Mouse (Mus musculus): ENCODE data around the gene Upp2. TPM values are rescaled to one million over a fixed set of nuclear protein-coding genes. Genes with fewer than 3 reads are reported as not detected.

Gene Upp2
- polyA plus RNA-seq, 1 experiment = 7.6 TPM

DNA sequence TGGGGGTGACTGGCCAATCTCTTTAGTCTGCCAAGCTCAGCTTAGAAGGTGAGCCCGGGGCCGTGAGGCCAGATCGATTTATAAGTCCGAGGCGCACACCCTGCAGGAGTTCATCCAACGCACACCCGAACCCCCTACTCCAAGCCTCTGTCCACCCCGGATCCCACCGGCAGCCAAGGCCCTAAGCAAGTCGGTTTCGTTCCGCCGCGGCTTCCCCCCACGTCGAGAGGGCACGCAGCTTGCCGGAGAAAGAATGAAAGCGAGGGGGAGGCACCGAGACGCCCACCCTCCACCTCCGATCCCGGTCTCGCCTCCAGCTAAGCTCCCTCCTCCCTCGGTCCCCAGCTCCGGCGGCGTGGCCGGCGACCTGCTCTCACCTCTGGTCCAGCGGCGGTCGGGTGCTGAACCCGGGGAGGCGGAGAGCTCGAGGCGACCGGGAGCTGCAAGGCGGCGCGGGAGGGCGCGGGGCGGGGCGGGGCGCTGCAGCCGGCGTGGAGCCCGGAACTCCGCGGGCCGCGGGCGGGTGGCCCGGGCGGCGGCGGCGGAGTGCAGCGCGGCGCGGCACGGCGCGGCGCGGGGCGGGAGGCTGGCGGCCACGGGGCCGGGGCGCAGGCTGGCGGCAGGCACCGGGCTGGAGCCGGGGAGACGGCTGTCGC lies 560 bp upstream of the Upp2 start:
- peak overlapping the region; percentile 53 for H3K27ac ChIP-seq (ENCODE audit: insufficient read depth, low read depth, low read length)
- peaks cover 12% of the 10 kb centered on the region for H3K4me1 ChIP-seq (ENCODE audit: control insufficient read depth, insufficient read depth, insufficient read length, low read length)
- H3K27me3 ChIP-seq (ENCODE audit: control insufficient read depth, insufficient read depth, low read length) = no peaks in the 10 kb centered on the region
- TF ChIP-seq POLR2A (IDR thresholded peaks at IDR 0.05; ENCODE audit: low read depth, low read length) (no peak), CTCF (IDR thresholded peaks at IDR 0.05; ENCODE audit: extremely low read depth, insufficient read length, insufficient replicate concordance, low read depth, low read length) (no peak)
- peak overlapping the region; percentile 85 for H3K4me3 ChIP-seq (ENCODE audit: low read depth, low read length)
- no peaks in the 10 kb centered on the region for H3K36me3 ChIP-seq (ENCODE audit: control insufficient read depth, insufficient read depth, low read length)
- 1% methylated on average over 75 of the region's 78 CpGs for WGBS

DNA sequence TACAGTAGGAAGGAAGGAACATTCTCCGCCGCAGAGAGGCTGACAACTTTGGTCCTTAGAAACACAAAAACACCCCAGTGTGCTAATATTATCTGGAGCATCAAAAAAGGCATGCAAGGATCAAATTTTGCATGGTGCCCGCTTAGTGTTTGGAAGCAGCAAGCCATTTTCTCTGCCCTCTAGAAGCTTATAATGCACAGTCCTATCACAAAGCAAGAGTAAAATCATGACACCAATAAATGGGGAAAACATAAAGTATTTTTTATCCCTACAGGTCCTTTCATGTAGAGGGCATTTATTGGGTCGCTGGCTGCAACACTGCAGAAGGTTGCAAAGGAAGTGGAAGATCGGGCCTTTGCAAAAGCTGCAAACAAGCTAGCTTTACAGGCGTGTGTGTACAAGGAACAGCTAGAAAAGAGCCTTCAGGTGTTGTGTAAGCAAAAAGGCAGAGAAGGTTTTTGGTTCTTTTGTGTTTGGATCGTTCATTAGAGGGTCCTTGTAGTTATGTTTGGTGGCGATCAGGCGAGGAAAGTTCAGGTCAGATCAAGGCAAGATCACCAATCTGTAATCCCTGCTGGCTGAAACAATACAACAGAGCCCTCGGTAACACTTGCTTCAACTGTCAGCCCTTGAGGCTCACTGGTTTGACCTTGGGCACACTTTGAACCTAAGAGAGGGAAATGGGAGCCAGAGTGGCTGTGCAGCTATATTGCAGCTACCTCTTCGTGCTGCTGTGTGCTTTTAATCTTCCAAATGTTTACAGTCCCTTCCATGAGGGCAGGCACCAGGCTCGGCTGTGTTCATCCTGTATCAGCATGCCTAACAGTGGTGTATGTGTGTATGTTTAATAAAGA lies 995 bp downstream of the Upp2 start:
- H3K27ac ChIP-seq (ENCODE audit: insufficient read depth, low read depth, low read length) = peak overlapping the region; percentile 3; the same call in 1 of the 2 replicates
- H3K27me3 ChIP-seq (ENCODE audit: control insufficient read depth, insufficient read depth, low read length) = no peaks in the 10 kb centered on the region

DNA sequence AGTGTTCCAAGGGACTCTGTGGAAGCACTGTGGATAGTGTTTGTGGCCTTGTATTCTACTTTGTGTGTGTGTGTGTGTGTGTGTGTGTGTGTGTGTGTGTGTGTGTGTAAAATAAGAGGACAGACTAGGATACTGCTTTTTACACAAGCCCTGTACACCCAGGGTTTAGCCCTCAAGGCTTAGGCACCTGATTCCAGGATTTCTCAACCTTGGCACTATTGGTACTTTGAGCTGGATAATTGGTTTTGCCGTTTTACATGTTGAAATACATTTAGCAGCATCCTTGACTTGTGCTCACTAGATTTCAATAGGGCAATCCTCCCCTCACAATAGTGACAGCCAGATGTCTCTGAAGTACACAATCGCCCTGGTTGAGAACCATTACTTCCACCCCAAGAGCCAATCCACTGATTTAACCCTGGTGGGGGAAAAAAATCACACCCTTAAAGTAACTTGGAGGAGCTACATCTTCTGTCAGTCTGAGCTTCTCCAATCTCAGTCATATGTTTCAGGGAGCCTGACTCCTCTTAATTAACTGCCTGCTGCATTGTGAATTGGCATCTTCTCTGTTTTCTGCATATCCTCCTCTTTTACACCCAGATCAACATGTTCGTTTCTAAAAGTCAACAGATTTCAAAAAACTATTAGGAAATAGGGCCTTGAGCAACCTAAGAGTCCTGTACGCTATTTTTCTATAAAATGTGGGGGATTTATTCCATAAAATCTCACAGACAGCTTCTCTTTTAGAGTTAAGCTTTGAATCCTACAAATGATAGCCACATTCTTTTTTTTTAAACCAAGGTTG lies 1.9 kb downstream of the Upp2 start:
- Histone ChIP-seq H3K27me3 (ENCODE audit: control insufficient read depth, insufficient read depth, low read length) (no peaks in the 10 kb centered on the region), H3K27ac (ENCODE audit: insufficient read depth, low read depth, low read length) (0 out of 2 replicates have a peak overlapping the region, but pooled peaks have one; percentile 3), H3K4me1 (ENCODE audit: control insufficient read depth, insufficient read depth, insufficient read length, low read length) (peaks cover 12% of the 10 kb centered on the region), H3K36me3 (ENCODE audit: control insufficient read depth, insufficient read depth, low read length) (no peaks in the 10 kb centered on the region), H3K4me3 (ENCODE audit: low read depth, low read length) (no peak overlapping the region)
- WGBS = 74% methylated on average over 4 of the region's 4 CpGs
- TF ChIP-seq CTCF (IDR thresholded peaks at IDR 0.05; ENCODE audit: extremely low read depth, insufficient read length, insufficient replicate concordance, low read depth, low read length) = no peak
- TF ChIP-seq POLR2A (IDR thresholded peaks at IDR 0.05; ENCODE audit: low read depth, low read length) = no peak

More for the DNA sequence above, 995 bp downstream of the Upp2 start:
- H3K4me1 ChIP-seq (ENCODE audit: control insufficient read depth, insufficient read depth, insufficient read length, low read length) = peaks cover 12% of the 10 kb centered on the region
- H3K36me3 ChIP-seq (ENCODE audit: control insufficient read depth, insufficient read depth, low read length) = no peaks in the 10 kb centered on the region
- TF ChIP-seq CTCF (IDR thresholded peaks at IDR 0.05; ENCODE audit: extremely low read depth, insufficient read length, insufficient replicate concordance, low read depth, low read length) (no peak), POLR2A (IDR thresholded peaks at IDR 0.05; ENCODE audit: low read depth, low read length) (no peak)
- H3K4me3 ChIP-seq (ENCODE audit: low read depth, low read length) = peak overlapping the region; percentile 85
- WGBS = 10% methylated on average over 12 of the region's 12 CpGs

DNA sequence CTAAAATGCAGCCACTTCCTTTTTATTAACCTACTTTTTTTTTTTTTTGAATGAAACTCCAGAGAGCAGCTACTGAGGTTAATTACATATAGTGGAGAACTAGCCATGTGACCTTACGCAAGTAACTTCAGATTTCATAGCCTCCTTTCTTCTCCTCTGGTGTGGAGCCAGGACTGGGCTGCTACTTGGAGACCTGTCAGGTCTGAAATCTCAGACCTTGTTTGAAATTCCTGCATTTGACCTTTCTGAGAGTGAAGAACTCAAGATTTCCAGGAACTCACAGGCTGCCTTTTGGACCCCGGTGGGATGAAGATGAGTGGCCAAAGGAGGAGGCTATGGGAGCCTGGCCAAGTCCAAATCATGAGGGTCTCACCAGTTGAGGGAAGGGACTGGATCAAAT lies 7.1 kb downstream of the Upp2 start:
- Histone ChIP-seq H3K36me3 (ENCODE audit: control insufficient read depth, insufficient read depth, low read length) (0 out of 2 replicates have a peak, but pooled peaks cover 1% of the 10 kb centered on the region), H3K4me1 (ENCODE audit: control insufficient read depth, insufficient read depth, insufficient read length, low read length) (no peaks in the 10 kb centered on the region), H3K27me3 (ENCODE audit: control insufficient read depth, insufficient read depth, low read length) (no peaks in the 10 kb centered on the region), H3K4me3 (ENCODE audit: low read depth, low read length) (no peak overlapping the region), H3K27ac (ENCODE audit: insufficient read depth, low read depth, low read length) (no peak overlapping the region)
- 72% methylated on average over 2 of the region's 2 CpGs for WGBS
- no peak for TF ChIP-seq CTCF (IDR thresholded peaks at IDR 0.05; ENCODE audit: extremely low read depth, insufficient read length, insufficient replicate concordance, low read depth, low read length)
- TF ChIP-seq POLR2A (IDR thresholded peaks at IDR 0.05; ENCODE audit: low read depth, low read length) = no peak

DNA sequence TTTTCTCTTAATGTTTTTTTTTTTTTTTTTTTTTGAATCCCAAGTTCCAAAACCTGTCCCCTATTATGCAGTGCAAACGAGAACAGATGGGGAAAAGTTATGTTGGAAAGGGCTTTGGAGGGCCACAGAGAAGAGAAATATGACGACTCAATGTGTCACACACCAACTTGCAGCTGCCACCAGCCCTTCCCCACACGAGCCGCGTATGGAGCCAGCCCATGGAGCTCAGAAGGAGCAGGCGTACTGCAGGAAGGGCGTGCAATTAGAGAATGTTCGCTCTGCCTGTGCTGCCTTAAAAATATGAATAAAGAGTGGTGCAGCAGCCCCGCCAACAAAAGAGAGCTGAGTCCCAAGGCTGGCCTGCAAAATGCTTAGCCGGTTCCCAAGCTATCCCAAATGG lies 19.2 kb downstream of the Upp2 start:
- no peak overlapping the region for H3K4me3 ChIP-seq (ENCODE audit: low read depth, low read length)
- TF ChIP-seq POLR2A (IDR thresholded peaks at IDR 0.05; ENCODE audit: low read depth, low read length) (no peak), CTCF (IDR thresholded peaks at IDR 0.05; ENCODE audit: extremely low read depth, insufficient read length, insufficient replicate concordance, low read depth, low read length) (no peak)
- H3K27me3 ChIP-seq (ENCODE audit: control insufficient read depth, insufficient read depth, low read length) = no peaks in the 10 kb centered on the region
- no peak overlapping the region for H3K27ac ChIP-seq (ENCODE audit: insufficient read depth, low read depth, low read length)
- no peaks in the 10 kb centered on the region for H3K36me3 ChIP-seq (ENCODE audit: control insufficient read depth, insufficient read depth, low read length)
- peaks cover 4% of the 10 kb centered on the region; the same call in 1 of the 2 replicates for H3K4me1 ChIP-seq (ENCODE audit: control insufficient read depth, insufficient read depth, insufficient read length, low read length)
- WGBS = 84% methylated on average over 10 of the region's 10 CpGs

DNA sequence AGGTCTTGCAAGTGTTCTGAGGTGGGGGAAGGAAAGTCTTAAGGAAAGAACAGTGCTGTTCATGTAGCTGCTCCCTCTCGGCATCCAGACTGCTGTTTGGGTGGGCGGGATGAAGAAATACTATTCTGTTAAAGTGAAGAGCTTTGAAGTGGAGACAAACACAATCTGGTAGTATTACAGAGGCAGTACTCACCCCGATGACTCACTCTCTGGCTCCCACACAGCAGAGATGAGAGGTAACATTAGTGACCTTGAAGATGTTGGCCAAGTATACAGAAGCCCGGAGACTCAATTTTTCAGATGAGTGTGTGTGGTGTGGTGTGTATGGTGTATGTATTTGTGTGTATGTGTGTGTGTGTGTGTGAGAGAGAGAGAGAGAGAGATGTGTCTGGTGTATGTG lies 22.5 kb downstream of the Upp2 start:
- H3K4me3 ChIP-seq (ENCODE audit: low read depth, low read length) = no peak overlapping the region
- H3K27ac ChIP-seq (ENCODE audit: insufficient read depth, low read depth, low read length) = no peak overlapping the region
- H3K36me3 ChIP-seq (ENCODE audit: control insufficient read depth, insufficient read depth, low read length) = no peaks in the 10 kb centered on the region
- peaks cover 4% of the 10 kb centered on the region; the same call in 1 of the 2 replicates for H3K4me1 ChIP-seq (ENCODE audit: control insufficient read depth, insufficient read depth, insufficient read length, low read length)
- 35% methylated on average over 4 of the region's 4 CpGs for WGBS
- no peaks in the 10 kb centered on the region for H3K27me3 ChIP-seq (ENCODE audit: control insufficient read depth, insufficient read depth, low read length)
- TF ChIP-seq CTCF (IDR thresholded peaks at IDR 0.05; ENCODE audit: extremely low read depth, insufficient read length, insufficient replicate concordance, low read depth, low read length) (no peak), POLR2A (IDR thresholded peaks at IDR 0.05; ENCODE audit: low read depth, low read length) (no peak)

All from small intestine, adult 2 months (tissue).